In genomic region chrX:113298031-113298430, GRCm38 (mm10) we compare ENCODE assay signal across 8 mouse cellular contexts. TPM values are rescaled to one million over a fixed set of nuclear protein-coding genes. Genes with fewer than 3 reads are reported as not detected.
DNase-seq lines count a peak whose midpoint lies in the region; ATAC-seq and TF ChIP-seq lines count a peak whose summit lies in the region.

No protein-coding gene starts in this region.

- peak overlapping the region; percentile 65 for H3K4me2 ChIP-seq in intestine, embryonic 15.5 days (replicated peaks)
- peak overlapping the region; percentile 66 for H3K4me2 ChIP-seq in limb, embryonic 14.5 days (replicated peaks; ENCODE audit: low read depth, low read length, severe bottlenecking)
- peak overlapping the region; percentile 63 for H3K4me2 ChIP-seq in midbrain, embryonic 12.5 days (replicated peaks)

- no peak for TF ChIP-seq POLR2A in cerebellum, adult 2 months (IDR thresholded peaks at IDR 0.05; ENCODE audit: borderline replicate concordance, insufficient read depth, low read length)
- no peak for TF ChIP-seq POLR2A in limb, embryonic 14.5 days (IDR thresholded peaks at IDR 0.05; ENCODE audit: borderline replicate concordance, extremely low read depth, insufficient read depth, insufficient read length)

- no peak for TF ChIP-seq CTCF in cerebellum, adult 2 months (IDR thresholded peaks at IDR 0.05; ENCODE audit: borderline replicate concordance, insufficient read depth, low read depth, low read length)

- H3K4me1 ChIP-seq in cerebellum, adult 2 months (ENCODE audit: control insufficient read depth, insufficient read depth, low read length) = no peaks in the 10 kb centered on the region
- H3K4me1 ChIP-seq in brown adipose tissue, adult 24 weeks (ENCODE audit: control insufficient read depth, insufficient read depth, insufficient read length, low read length) = no peaks in the 10 kb centered on the region
- H3K4me1 ChIP-seq in intestine, embryonic 15.5 days (replicated peaks) = no peaks in the 10 kb centered on the region
- H3K4me1 ChIP-seq in limb, embryonic 14.5 days (ENCODE audit: control insufficient read depth, insufficient read depth, low read length) = no peaks in the 10 kb centered on the region
- H3K4me1 ChIP-seq in midbrain, embryonic 12.5 days = no peaks in the 10 kb centered on the region; the same call in 1 of the 2 replicates

- no peaks in the 10 kb centered on the region for H3K27me3 ChIP-seq in cerebellum, adult 2 months (ENCODE audit: control insufficient read depth, insufficient read depth, low read length)
- H3K27me3 ChIP-seq in intestine, embryonic 15.5 days (replicated peaks) = no peaks in the 10 kb centered on the region
- no peaks in the 10 kb centered on the region for H3K27me3 ChIP-seq in limb, embryonic 14.5 days (ENCODE audit: control insufficient read depth, insufficient read depth, low read length)
- no peaks in the 10 kb centered on the region for H3K27me3 ChIP-seq in midbrain, embryonic 12.5 days

- no peaks in the 10 kb centered on the region for H3K9me3 ChIP-seq in intestine, embryonic 15.5 days
- H3K9me3 ChIP-seq in limb, embryonic 14.5 days (ENCODE audit: control insufficient read depth, low read length) = no peaks in the 10 kb centered on the region
- no peaks in the 10 kb centered on the region for H3K9me3 ChIP-seq in midbrain, embryonic 12.5 days

- H3K4me3 ChIP-seq in cerebellum, adult 2 months (replicated peaks; ENCODE audit: insufficient read depth, low read depth, low read length) = peak overlapping the region; percentile 60
- peak overlapping the region; percentile 50 for H3K4me3 ChIP-seq in brown adipose tissue, adult 24 weeks (ENCODE audit: insufficient read depth, low read depth, low read length)
- H3K4me3 ChIP-seq in intestine, embryonic 15.5 days (replicated peaks) = peak overlapping the region; percentile 45
- H3K4me3 ChIP-seq in limb, embryonic 14.5 days (replicated peaks; ENCODE audit: low read length) = peak overlapping the region; percentile 45
- peak overlapping the region; percentile 48 for H3K4me3 ChIP-seq in midbrain, embryonic 12.5 days

- H3K36me3 ChIP-seq in intestine, embryonic 15.5 days = no peaks in the 10 kb centered on the region
- H3K36me3 ChIP-seq in limb, embryonic 14.5 days (ENCODE audit: control insufficient read depth, insufficient read depth, low read length) = no peaks in the 10 kb centered on the region
- H3K36me3 ChIP-seq in midbrain, embryonic 12.5 days = no peaks in the 10 kb centered on the region

- DNase-seq in cerebellum, adult 2 months = peak; percentile 31 to 34
- no peak for DNase-seq in cerebellum, adult 11 months
- peak; percentile 6 to 27 for DNase-seq in frontal cortex, postnatal 14 days (ENCODE audit: low spot score in 2 of 2)
- peak; percentile 59 for DNase-seq in limb, embryonic 14.5 days (ENCODE audit: low spot score)
- peak; percentile 20 to 25 for DNase-seq in spleen, postnatal 36 days (ENCODE audit: low spot score in 2 of 2)

- H3K27ac ChIP-seq in cerebellum, adult 2 months (ENCODE audit: insufficient read depth, low read length) = no peak overlapping the region
- H3K27ac ChIP-seq in brown adipose tissue, adult 24 weeks (replicated peaks; ENCODE audit: low read depth, low read length) = no peak overlapping the region
- H3K27ac ChIP-seq in intestine, embryonic 15.5 days = peak overlapping the region; percentile 48
- H3K27ac ChIP-seq in limb, embryonic 14.5 days (replicated peaks; ENCODE audit: low read depth, low read length) = no peak overlapping the region
- H3K27ac ChIP-seq in midbrain, embryonic 12.5 days (replicated peaks) = no peak overlapping the region

- H3K9ac ChIP-seq in intestine, embryonic 15.5 days = peak overlapping the region; percentile 40
- H3K9ac ChIP-seq in limb, embryonic 14.5 days (ENCODE audit: low read depth, low read length, severe bottlenecking) = peak overlapping the region; percentile 41
- peak overlapping the region; percentile 47; the same call in 1 of the 2 replicates for H3K9ac ChIP-seq in midbrain, embryonic 12.5 days (replicated peaks)

- 11% methylated on average over 18 of the region's 18 CpGs for WGBS in cerebellum, adult 2 months
- 16% methylated on average over 18 of the region's 18 CpGs for WGBS in intestine, embryonic 15.5 days
- 25% methylated on average over 16 of the region's 18 CpGs for WGBS in limb, embryonic 14.5 days
- WGBS in midbrain, embryonic 12.5 days = 19% methylated on average over 18 of the region's 18 CpGs

- peak; percentile 99 for ATAC-seq in intestine, embryonic 15.5 days
- ATAC-seq in limb, embryonic 14.5 days (ENCODE audit: low FRiP score, low read depth) = peak; percentile 95
- peak; percentile 99 for ATAC-seq in midbrain, embryonic 12.5 days (ENCODE audit: low FRiP score, low read depth)

RNA-seq across cellular contexts. Expression of gene Dach2, which starts 0.7 kb away (rescaled TPM):
- 0.81 and 0.98 TPM in 2 replicates for polyA plus RNA-seq in cerebellum, adult 2 months (2012; rRNA removed)
- polyA plus RNA-seq in brown adipose tissue, adult 24 weeks (2012; ENCODE audit: insufficient read depth, insufficient read length, missing spikeins) = not detected in 2 replicates
- polyA plus RNA-seq in intestine, embryonic 15.5 days (2015; fragmentation: Nextera tagmentation; extraction: Ambion mirVana) = 3.2 and 4.1 TPM in 2 replicates
- polyA plus RNA-seq in limb, embryonic 14.5 days (2012; rRNA removed) = 1.2 and 1.5 TPM in 2 replicates
- polyA plus RNA-seq in limb, embryonic 14.5 days (2014; fragmentation: Nextera tagmentation; extraction: Ambion mirVana) = 2.6 and 4.5 TPM in 2 replicates
- 6.9 and 9.1 TPM in 2 replicates for polyA plus RNA-seq in midbrain, embryonic 12.5 days (2016; fragmentation: Nextera tagmentation; extraction: Ambion mirVana)
